Mouse (Mus musculus) heart, adult 9 months (tissue): ENCODE results near the gene Lamc3.

Source experiments
- DNase-seq, 2 experiments: peaks; one replicate each; pipeline ENCODE4 v3.0.0; 2022; ENCODE audit warnings: low spot score in 2 of 2

Lamc3 gene

DNA sequence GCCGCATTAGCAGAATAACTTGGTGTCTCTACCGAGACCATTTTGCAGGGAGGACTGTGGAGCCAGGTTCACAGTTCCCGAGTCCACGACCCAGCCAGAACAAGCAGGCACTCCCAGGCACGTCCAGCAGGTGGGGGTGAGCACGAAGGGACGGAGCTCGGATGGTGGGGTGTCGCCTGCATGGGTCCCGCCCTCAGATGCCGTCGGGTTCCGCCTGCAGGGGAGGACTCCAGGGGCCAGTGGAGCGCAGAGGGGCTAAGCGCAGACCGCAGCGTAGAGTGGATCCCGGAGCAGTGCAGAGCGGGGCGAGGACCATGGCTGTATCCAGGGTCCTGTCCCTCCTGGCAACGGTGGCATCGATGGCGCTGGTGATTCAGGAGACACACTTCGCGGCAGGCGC lies at the start of gene Lamc3:
Gene Lamc3 (plus strand): TSS at position 262 of the 400 bp plus-strand sequence.
- DNase-seq = no peak

DNA sequence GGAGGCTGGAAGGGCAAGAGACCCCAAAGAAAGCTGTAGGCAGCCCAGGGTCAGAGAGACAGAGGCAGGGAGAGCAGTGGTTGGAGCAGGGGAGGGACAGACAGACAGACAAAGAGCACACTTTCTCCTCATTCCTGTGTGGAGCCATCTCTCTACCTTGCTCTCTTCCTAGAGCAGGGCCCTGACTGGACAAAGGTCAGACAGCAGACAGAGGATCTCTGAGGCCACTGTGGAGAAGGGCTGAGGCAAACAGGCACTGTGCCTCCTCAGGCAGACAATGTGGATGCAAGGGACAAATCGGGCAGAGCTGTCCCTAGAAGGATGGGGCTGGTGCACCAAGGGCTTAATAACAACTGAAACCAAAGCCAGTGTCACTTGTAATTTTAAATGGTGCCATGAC lies 48.2 kb upstream of the Lamc3 start:
- DNase-seq = no peak

DNA sequence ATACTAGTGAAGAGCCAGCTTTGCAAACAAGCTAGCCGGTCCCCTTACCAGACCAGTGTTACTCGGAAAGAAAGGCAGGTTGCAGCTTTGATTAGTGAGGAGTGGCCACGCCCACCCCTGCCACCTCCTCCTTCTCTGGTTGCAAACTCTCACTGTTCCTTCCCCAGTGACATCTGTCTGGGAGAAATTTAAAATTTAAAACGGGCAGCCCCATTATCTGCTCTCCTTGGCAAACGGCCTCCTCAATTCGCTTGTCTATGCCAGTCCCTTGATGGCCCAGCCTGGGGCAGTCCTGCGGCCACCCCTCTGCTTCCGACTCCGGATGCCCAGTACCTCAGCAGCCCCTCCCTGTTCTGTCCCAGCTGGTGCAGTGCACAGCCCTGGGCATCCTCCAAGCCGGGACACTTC lies 42.4 kb upstream of the Lamc3 start:
- DNase-seq = no peak

DNA sequence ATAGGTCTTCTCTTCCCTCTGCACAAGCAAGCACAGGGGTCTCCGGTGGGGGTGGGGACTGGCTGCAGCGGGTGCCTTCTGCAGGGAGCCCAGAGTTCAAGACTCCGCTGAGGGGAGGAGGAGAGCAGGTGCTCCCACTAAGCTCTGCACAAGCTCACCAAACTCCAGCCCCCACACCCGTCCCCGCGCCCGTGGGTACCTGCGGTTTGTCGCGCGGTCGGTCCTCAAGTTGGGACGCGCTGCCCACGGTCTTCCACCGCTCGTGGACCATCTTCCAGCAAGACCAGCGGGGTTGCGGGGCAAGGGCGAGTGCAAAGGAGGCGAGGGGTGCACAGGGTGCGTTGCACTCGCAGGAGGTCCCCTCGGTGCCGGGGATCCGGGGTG lies 41.6 kb upstream of the Lamc3 start:
- no peak for DNase-seq

DNA sequence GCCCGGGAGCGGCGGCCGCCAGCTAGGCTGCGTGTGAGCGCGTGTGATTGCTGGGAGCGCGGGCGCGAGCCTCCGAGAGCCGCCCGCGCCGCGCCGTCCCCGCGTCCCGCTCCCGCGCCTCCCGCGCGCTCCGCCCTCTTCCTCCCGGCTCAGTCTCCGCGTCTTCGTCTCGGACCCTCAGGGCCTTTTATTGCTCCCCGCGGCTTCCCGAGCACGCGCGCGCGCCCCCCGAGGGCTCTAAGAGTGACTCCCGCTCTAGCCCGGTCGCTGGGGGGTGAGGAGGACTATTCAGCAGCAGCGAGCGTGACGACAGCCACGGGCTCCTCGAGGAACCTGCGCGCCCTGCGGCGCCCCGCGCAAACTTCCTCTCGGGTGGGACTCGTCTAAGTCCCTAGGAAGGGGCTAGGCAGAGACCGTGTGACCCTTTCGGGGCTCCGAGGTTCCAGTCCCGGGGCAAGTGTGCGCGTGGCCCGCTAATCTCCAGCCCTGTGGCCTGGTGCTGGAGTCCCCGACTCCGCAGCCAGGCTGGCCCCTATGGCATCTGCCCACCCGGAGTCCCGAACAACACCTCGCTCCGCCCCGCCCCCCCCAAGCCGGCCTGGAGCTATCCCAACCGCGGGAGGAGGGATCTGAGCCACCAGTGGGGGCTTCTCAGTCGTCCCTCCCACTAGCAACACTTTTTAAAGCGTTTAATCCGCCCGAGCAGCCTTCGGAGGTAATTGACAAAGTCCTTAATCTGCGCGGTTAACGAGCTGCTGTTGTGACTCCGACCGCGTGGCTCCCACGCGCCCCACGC lies 41.0 kb upstream of the Lamc3 start, which contains the start of gene Fibcd1:
Gene Fibcd1 (minus strand): TSS at position 110 of the 796 bp plus-strand sequence.
- DNase-seq = no peak

DNA sequence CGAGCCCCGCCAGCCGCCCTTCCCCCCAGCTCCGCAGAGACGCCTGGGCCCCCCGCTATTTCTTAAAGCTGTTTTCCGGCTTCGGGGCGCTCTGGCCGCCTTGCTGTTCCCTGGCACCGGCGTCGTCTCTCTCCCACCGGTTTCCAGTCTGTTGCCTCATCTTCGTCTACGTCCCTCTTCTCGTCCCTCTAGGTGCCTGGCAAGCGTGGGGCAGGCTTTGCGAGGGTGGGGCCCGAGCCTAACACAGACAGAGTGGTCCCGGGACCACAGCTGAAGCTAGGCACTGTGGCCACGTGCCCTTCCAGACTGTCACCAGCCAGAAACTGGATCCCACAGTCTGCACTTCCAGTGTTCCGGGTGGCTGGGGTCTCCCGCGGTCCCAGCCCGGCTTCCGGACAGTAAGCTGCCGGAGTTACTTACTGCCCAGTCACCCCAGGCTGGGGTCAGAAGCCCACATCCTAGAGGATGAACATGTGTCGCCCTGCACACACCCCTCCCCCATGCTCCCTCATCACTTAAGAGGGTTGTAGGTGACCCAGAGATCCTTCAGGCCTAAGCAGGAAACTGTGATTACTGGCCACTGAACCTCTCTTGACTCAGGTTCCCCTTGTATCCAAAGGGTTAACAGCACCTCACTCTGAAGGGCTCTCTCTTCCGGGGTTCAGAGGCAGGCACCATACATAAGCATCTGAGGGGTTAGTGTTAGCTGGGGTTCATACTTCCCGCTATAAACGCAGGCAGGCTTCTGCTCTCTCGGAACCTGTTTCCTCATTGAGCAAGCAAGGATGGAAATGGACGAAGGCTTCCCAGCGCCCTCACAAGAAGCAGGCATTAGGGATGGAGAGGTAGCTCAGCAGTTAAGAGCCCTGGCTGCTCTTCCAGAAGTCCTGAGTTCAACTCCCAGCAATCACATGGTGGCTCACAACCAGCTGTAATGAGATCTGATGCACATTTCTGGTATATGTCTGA lies 40.1 kb upstream of the Lamc3 start:
- no peak for DNase-seq

DNA sequence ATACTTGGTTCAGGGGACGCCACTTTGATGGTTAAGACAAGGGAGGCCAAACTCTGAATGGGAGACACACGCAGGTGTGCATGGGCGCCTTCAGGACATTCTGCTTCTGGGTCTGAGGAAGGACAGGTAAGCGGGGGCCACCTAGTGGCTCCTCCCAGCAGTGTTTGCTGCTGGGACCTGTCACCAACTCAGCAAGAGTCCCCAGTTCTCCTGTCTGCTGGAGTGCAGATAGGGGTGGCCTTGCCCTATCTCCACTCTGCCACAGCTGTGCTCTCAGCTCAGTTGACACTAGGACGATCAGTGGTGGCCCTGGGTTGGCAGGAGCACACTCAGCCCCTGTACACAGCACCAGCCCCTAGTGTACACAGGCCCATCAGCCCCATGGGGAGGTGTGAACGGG lies 39.2 kb upstream of the Lamc3 start:
- no peak for DNase-seq

DNA sequence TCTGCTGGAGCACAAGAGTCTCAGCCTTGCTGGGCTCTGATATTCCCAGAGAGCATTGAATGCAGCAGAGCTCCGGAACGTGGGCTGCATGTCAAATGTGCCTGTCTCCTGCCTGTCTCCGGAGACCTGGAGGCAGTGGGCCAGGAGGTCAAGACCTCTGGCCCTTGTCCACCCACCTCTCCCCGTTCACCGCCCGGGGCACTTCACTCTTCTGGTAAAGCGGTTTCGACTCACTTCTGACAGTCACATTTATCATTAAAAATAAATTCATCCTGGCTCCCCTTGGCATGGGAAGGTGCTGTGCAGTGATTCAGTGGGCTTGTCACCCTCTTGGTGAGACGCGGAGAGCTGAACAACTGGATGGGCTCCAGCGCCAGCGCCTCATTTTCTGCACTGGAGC lies 37.0 kb upstream of the Lamc3 start:
- no peak for DNase-seq

DNA sequence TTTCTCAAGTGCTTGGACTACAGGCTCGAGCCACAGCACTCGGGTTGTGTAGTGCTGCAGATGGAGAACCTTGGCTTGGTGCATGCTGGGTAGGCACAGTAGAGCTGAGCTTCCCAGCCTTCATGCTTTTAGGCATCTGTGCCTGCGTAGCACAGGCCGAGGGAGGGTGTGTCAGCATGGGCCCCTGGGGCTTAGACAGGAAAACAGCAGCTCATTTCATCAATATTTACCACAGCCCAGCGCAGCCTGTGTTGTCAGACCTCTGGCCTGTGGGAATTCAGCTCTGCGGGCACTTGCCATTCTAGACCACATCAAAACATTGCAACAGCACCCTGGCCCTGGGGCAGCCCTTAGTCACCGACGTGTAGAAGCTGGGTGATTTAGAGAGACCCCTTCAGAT lies 31.1 kb upstream of the Lamc3 start:
- DNase-seq = no peak

DNA sequence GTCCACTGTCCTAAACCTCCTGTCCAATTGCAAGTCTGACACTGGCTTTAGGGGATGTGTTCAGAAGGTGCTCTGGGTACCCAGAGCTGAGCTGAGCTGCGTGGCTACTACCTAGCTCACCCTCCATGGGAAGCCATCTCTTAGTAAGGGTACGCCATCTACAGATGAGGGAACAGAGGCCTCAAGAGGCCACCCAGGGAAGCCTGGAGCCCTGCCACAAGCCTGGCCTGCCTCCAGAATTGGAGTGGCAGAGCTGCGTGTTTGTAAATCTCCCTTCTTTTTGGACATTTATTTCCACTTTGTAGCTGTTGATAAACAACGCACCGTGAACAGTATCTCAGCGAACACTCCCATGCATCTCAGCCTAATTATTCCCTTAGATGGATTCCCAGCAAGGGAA lies 29.9 kb upstream of the Lamc3 start:
- DNase-seq = no peak

DNA sequence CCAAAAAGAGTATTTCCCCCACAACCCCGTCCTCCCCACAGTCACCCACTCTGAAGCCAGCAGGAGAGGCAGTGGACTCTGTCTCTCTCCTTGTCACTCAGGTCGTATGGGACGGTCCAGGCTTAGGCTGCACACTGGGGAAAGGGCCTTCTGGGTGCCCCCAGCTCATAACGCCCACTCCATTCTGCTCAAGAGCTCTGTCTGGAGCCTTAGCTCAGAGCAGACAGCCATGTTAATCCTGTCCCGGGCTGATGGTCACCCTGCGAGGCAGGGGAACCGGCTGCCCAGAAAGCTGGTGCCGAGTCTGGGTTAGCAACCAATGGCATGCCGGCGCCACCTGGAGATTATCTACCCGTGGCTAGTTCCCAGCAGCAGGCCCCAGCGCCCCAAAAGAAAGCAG lies 28.6 kb upstream of the Lamc3 start:
- no peak for DNase-seq

DNA sequence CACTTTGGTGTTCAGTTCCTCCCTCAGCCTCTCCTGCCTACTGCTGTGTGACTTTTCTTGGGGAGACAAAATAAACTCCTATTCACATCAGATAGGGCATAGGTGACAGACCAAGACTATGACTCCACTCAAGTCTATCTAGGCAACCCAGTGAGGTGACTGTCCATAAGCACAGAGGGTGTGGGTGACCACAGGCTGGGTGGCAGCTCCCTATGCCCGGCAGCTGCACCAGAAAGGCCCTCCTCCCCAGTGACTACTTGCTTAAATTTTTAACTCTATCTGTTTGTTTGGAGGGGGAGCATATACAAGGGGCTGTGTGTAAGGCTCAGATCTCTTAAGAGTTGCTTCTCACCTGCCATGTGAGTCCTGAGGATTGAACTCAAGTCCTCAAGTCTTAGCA lies 24.2 kb upstream of the Lamc3 start:
- no peak for DNase-seq

DNA sequence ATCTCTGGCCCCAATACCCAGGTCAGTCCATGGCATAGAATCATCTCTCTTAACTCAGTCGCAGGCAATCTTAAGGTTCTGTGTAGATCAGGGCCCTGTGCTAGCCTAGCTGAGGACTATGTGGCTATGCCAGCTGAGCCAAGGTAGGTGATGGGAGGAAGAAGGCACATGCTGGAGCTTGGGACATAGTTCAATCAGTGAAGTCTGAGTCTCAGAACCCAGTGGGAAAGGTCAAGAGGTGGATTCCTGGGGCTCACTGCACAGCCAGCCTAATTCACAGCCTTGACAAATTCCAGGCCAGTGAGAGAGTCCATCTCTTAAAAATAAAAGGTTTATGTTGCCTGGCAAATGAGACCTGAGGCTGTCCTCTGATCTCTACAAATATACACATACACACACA lies 23.3 kb upstream of the Lamc3 start:
- no peak for DNase-seq

DNA sequence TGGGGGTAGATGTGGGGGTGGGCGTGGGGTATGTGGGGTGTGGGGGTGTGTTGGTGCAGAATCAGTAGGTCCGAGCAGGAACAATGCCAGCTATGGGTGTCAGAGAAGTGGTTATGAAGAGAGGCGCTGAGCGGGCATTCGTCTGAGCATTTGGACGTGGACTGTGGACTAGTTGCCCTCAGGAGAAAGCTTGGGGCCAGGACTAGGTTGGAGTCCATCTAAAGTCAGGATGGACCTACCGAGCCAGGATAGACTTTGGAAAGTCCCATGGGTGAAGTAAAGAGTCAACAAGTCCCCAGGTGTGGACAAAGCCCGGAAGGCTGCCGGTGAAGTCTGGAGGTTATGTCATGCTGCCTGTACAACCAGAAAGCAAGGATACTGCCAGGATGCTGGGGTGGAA lies 22.2 kb upstream of the Lamc3 start:
- no peak for DNase-seq

DNA sequence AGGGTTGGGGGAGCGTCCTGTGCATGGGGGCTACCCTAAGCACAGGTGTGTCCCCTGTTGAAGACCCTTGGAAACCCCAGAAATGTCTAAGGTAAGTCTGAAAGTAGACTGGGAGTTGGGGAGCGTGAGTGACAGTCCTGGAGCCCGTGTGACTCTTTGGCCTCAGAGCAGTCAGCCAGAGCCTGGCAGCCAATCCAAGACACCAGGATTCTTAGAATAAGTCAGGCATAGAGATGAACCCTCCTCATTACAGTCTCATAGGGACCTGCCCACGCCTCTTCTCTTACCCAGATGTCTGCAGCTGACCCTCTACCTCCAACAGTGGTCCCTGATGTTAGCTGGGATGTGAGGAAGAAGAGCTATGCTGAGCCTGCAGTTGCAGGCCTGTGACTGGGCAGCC lies 21.8 kb upstream of the Lamc3 start:
- no peak for DNase-seq

DNA sequence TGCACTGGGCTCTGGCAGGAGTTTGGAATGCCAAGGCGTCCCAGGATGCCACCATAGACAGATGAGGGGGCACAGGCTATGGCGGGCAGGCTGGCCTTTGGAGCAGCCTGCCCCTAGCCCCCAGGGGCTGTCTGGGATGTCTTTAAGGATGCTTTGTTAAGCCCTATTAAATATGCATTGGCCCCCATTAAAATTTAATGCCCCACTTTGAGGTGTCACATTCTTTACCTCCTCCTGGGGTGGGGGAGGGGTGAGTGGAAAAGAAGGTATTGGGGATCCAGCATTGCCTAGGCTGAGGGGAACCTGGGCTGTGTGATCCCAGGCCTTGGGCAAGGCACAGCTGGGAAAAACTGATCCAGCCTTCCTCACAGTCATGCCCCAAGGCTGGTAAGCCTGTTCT lies 21.3 kb upstream of the Lamc3 start:
- no peak for DNase-seq

DNA sequence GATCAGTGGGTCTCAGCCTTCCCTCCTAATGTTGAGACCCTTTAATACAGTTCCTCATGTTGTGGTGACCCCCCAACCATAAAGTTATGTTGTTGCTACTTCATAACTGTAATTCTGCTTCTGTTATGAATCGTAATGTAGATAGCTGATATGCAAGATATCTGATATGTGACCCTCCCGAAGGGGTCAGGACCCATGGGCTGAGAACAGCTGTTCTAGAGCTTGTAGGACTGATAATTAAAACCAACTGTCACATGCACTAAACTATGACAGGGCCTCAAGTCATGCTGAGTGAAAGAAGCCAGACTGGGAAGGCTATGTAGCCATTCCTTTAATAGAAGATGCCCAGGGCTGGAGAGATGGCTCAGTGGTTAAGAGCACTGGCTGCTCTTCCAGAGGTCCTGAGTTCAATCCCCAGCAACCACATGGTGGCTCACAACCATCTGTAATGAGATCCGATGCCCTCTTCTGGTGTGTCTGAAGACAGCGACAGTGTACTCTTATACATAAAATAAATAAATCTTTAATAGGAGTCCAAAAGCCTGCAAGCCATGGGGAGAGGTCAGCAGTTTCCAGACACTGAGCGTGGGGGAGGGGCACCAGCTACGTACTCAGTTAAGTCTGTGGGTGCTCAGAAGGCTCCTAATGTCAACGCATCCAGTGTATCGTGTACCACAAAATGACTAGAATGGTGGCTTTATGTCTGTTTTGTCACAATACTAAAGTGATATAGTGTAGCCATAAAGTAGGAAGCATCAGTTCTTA lies 19.1 kb upstream of the Lamc3 start:
- DNase-seq = no peak

DNA sequence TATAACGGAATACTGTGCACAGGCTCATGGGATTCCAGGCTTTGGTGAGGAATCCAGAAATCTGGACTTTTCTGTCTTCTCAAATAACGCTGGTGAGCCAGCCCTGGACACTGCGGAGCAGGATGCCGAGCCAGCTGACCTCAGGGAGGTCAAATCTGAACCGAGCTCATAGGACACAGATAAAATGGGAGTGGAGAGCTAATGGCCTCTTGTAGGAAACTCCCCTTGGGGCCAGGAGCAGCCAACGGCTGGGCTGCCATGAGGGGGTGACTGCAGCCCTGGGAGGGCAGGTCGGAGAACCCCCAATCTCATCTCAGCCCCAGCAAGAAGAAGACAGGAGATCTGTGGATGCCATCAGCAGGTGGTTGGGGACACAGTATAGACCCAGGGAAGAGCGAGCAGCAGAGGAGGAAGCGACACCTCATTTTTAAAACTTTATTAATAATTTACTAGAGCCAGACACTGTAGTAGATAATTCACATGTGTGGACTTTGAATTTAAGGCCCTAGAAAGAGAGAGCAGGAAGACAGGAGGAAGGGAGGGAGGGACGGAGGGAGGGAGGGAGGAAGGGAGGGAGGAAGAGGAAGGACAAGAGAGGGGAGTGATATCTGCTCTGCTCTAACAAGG lies 18.4 kb upstream of the Lamc3 start:
- peak; percentile 6 to 35 for DNase-seq

DNA sequence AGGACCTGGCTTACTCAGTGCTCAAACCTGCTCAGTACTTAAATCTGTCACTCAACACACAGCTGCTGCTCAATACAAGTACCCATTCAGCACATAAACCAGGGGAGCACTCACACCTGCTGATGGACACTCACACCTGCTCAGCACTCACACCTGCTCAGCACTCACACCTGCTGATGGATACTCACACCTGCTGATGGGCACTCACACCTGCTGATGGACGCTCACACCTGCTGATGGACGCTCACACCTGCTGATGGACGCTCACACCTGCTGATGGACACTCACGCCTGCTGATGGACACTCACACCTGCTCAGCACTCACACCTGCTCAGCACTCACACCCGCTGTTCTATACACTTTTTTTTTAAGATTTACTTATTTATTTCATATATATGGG lies 17.4 kb upstream of the Lamc3 start:
- no peak for DNase-seq

DNA sequence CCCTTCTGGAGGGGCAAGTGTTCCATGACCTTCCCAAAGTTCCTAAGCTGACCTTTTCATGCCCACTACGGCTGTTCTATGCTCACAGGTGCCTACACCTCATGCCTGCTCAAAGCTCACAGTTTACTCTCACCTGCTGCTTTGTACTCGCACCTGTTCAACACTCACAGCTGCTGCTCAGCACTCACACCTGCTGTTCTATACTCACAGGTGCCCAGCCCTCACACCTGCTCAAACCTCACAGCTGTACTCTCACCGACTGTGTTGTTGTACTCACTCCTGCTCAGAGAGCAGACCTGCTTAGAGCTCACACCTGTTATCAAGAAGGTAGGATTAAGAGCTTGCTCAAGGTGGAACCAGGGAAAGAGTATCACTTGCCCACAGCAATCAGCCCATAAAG lies 16.4 kb upstream of the Lamc3 start:
- no peak for DNase-seq

DNA sequence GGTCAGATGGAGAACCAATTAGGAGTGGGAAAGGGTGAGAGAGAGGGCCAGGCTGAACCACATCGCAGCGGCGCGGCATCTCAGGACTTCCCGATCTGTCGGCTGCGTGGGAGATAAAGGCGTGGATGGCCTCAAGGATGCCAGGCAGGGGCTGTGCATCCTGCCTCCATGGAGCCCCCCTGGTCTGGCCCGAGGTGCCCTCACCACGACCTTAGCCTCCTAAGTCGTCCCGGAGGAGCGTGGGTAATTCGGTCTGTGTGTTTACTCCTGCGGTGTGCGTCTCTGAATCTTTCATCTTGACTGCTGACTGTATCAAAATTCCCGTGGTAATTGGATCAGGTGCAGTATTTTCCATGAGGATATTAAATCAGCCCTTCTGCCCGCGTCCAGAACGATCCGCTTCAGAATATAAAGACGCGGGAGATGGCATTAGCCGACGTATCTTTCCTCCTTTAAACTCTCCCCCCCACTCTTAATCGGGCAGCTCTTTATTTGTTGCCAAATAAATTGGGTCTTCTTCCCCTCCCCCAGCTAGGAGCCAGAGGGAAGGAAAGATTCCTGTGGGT lies 12.7 kb upstream of the Lamc3 start:
- no peak for DNase-seq
